Mouse (Mus musculus): Measurements from ENCODE around the gene Slit3. TPM values are rescaled to one million over a fixed set of nuclear protein-coding genes. Genes with fewer than 3 reads are reported as not detected.

Gene Slit3
- polyA plus RNA-seq, 1 experiment = 6.4 TPM

GRCm38 (mm10) chr11:35264749-35265148 lies 143.7 kb downstream of the Slit3 start:
- DNase-seq = no peak
- no peak for TF ChIP-seq POLR2A (IDR thresholded peaks at IDR 0.05; ENCODE audit: control insufficient read depth, extremely low read depth, insufficient read depth, low read length, poor library complexity)
- TF ChIP-seq CTCF (IDR thresholded peaks at IDR 0.05; ENCODE audit: borderline replicate concordance, control insufficient read depth, extremely low read depth, insufficient read depth, low read length, poor library complexity) = no peak
- 93% methylated on average over 3 of the region's 3 CpGs for WGBS
- Histone ChIP-seq H3K27me3 (ENCODE audit: control insufficient read depth, insufficient read depth, low read length) (no peaks in the 10 kb centered on the region), H3K27ac (ENCODE audit: control insufficient read depth, insufficient read depth, low read length) (no peak overlapping the region), H3K36me3 (ENCODE audit: control insufficient read depth, insufficient read depth, low read length) (no peaks in the 10 kb centered on the region), H3K4me3 (ENCODE audit: control insufficient read depth, insufficient read depth, low read length) (no peak overlapping the region), H3K4me1 (replicated peaks; ENCODE audit: control insufficient read depth, insufficient read depth, low read length) (no peaks in the 10 kb centered on the region)

- H3K4me1 ChIP-seq (replicated peaks; ENCODE audit: control insufficient read depth, insufficient read depth, low read length) = no peaks in the 10 kb centered on the region
- H3K27ac ChIP-seq (ENCODE audit: control insufficient read depth, insufficient read depth, low read length) = no peak overlapping the region
- no peaks in the 10 kb centered on the region for H3K36me3 ChIP-seq (ENCODE audit: control insufficient read depth, insufficient read depth, low read length)
- WGBS = 95% methylated on average over 9 of the region's 9 CpGs
- TF ChIP-seq CTCF (IDR thresholded peaks at IDR 0.05; ENCODE audit: borderline replicate concordance, control insufficient read depth, extremely low read depth, insufficient read depth, low read length, poor library complexity) = no peak
- no peak for TF ChIP-seq POLR2A (IDR thresholded peaks at IDR 0.05; ENCODE audit: control insufficient read depth, extremely low read depth, insufficient read depth, low read length, poor library complexity)
- H3K27me3 ChIP-seq (ENCODE audit: control insufficient read depth, insufficient read depth, low read length) = no peaks in the 10 kb centered on the region
- DNase-seq = no peak
- no peak overlapping the region for H3K4me3 ChIP-seq (ENCODE audit: control insufficient read depth, insufficient read depth, low read length)
Observed at GRCm38 (mm10) chr11:35270396-35270795, 149.4 kb downstream of the Slit3 start.

GRCm38 (mm10) chr11:35273416-35273815 lies 152.4 kb downstream of the Slit3 start:
- Histone ChIP-seq H3K27ac (ENCODE audit: control insufficient read depth, insufficient read depth, low read length) (no peak overlapping the region), H3K4me1 (replicated peaks; ENCODE audit: control insufficient read depth, insufficient read depth, low read length) (no peaks in the 10 kb centered on the region), H3K4me3 (ENCODE audit: control insufficient read depth, insufficient read depth, low read length) (no peak overlapping the region), H3K27me3 (ENCODE audit: control insufficient read depth, insufficient read depth, low read length) (no peaks in the 10 kb centered on the region), H3K36me3 (ENCODE audit: control insufficient read depth, insufficient read depth, low read length) (no peaks in the 10 kb centered on the region)
- WGBS = 71% methylated on average over 10 of the region's 10 CpGs
- TF ChIP-seq POLR2A (IDR thresholded peaks at IDR 0.05; ENCODE audit: control insufficient read depth, extremely low read depth, insufficient read depth, low read length, poor library complexity) (no peak), CTCF (IDR thresholded peaks at IDR 0.05; ENCODE audit: borderline replicate concordance, control insufficient read depth, extremely low read depth, insufficient read depth, low read length, poor library complexity) (no peak)
- DNase-seq = no peak

GRCm38 (mm10) chr11:35274036-35274435 lies 153.0 kb downstream of the Slit3 start:
- no peaks in the 10 kb centered on the region for H3K4me1 ChIP-seq (replicated peaks; ENCODE audit: control insufficient read depth, insufficient read depth, low read length)
- no peak for DNase-seq
- TF ChIP-seq POLR2A (IDR thresholded peaks at IDR 0.05; ENCODE audit: control insufficient read depth, extremely low read depth, insufficient read depth, low read length, poor library complexity) (no peak), CTCF (IDR thresholded peaks at IDR 0.05; ENCODE audit: borderline replicate concordance, control insufficient read depth, extremely low read depth, insufficient read depth, low read length, poor library complexity) (no peak)
- H3K27ac ChIP-seq (ENCODE audit: control insufficient read depth, insufficient read depth, low read length) = no peak overlapping the region
- no peak overlapping the region for H3K4me3 ChIP-seq (ENCODE audit: control insufficient read depth, insufficient read depth, low read length)
- WGBS = 88% methylated on average over 3 of the region's 3 CpGs
- H3K27me3 ChIP-seq (ENCODE audit: control insufficient read depth, insufficient read depth, low read length) = no peaks in the 10 kb centered on the region
- no peaks in the 10 kb centered on the region for H3K36me3 ChIP-seq (ENCODE audit: control insufficient read depth, insufficient read depth, low read length)

GRCm38 (mm10) chr11:35275300-35275699 lies 154.3 kb downstream of the Slit3 start:
- TF ChIP-seq CTCF (IDR thresholded peaks at IDR 0.05; ENCODE audit: borderline replicate concordance, control insufficient read depth, extremely low read depth, insufficient read depth, low read length, poor library complexity) = no peak
- no peak for TF ChIP-seq POLR2A (IDR thresholded peaks at IDR 0.05; ENCODE audit: control insufficient read depth, extremely low read depth, insufficient read depth, low read length, poor library complexity)
- Histone ChIP-seq H3K36me3 (ENCODE audit: control insufficient read depth, insufficient read depth, low read length) (no peaks in the 10 kb centered on the region), H3K27ac (ENCODE audit: control insufficient read depth, insufficient read depth, low read length) (no peak overlapping the region), H3K27me3 (ENCODE audit: control insufficient read depth, insufficient read depth, low read length) (no peaks in the 10 kb centered on the region), H3K4me1 (replicated peaks; ENCODE audit: control insufficient read depth, insufficient read depth, low read length) (no peaks in the 10 kb centered on the region), H3K4me3 (ENCODE audit: control insufficient read depth, insufficient read depth, low read length) (no peak overlapping the region)
- no peak for DNase-seq
- 91% methylated on average over 7 of the region's 7 CpGs for WGBS

GRCm38 (mm10) chr11:35276001-35276400 lies 155.0 kb downstream of the Slit3 start:
- no peak for TF ChIP-seq CTCF (IDR thresholded peaks at IDR 0.05; ENCODE audit: borderline replicate concordance, control insufficient read depth, extremely low read depth, insufficient read depth, low read length, poor library complexity)
- TF ChIP-seq POLR2A (IDR thresholded peaks at IDR 0.05; ENCODE audit: control insufficient read depth, extremely low read depth, insufficient read depth, low read length, poor library complexity) = no peak
- DNase-seq = no peak
- Histone ChIP-seq H3K27ac (ENCODE audit: control insufficient read depth, insufficient read depth, low read length) (no peak overlapping the region), H3K4me3 (ENCODE audit: control insufficient read depth, insufficient read depth, low read length) (no peak overlapping the region), H3K27me3 (ENCODE audit: control insufficient read depth, insufficient read depth, low read length) (no peaks in the 10 kb centered on the region), H3K36me3 (ENCODE audit: control insufficient read depth, insufficient read depth, low read length) (no peaks in the 10 kb centered on the region), H3K4me1 (replicated peaks; ENCODE audit: control insufficient read depth, insufficient read depth, low read length) (no peaks in the 10 kb centered on the region)
- 84% methylated on average over 11 of the region's 11 CpGs for WGBS

GRCm38 (mm10) chr11:35278128-35278769 lies 157.2 kb downstream of the Slit3 start:
- Histone ChIP-seq H3K36me3 (ENCODE audit: control insufficient read depth, insufficient read depth, low read length) (no peaks in the 10 kb centered on the region), H3K27ac (ENCODE audit: control insufficient read depth, insufficient read depth, low read length) (no peak overlapping the region), H3K4me3 (ENCODE audit: control insufficient read depth, insufficient read depth, low read length) (no peak overlapping the region), H3K27me3 (ENCODE audit: control insufficient read depth, insufficient read depth, low read length) (no peaks in the 10 kb centered on the region), H3K4me1 (replicated peaks; ENCODE audit: control insufficient read depth, insufficient read depth, low read length) (peaks cover 5% of the 10 kb centered on the region)
- WGBS = 84% methylated on average over 16 of the region's 16 CpGs
- TF ChIP-seq CTCF (IDR thresholded peaks at IDR 0.05; ENCODE audit: borderline replicate concordance, control insufficient read depth, extremely low read depth, insufficient read depth, low read length, poor library complexity) (no peak), POLR2A (IDR thresholded peaks at IDR 0.05; ENCODE audit: control insufficient read depth, extremely low read depth, insufficient read depth, low read length, poor library complexity) (no peak)
- DNase-seq = no peak

All from thymus, adult 2 months (tissue).